Mouse (Mus musculus): Measurements from ENCODE around the gene Syngr1.

Gene Syngr1

GRCm38 (mm10) chr15:80094201-80094600 is 3.1 kb downstream of the Syngr1 start:
- TF ChIP-seq GATA4 (IDR thresholded peaks at IDR 0.05; ENCODE audit: insufficient replicate concordance, low read length): no peak

GRCm38 (mm10) chr15:80095596-80095995 is 4.5 kb downstream of the Syngr1 start:
- no peak for TF ChIP-seq GATA4 (IDR thresholded peaks at IDR 0.05; ENCODE audit: insufficient replicate concordance, low read length)

GRCm38 (mm10) chr15:80096406-80096805 is 5.3 kb downstream of the Syngr1 start:
- no peak for TF ChIP-seq GATA4 (IDR thresholded peaks at IDR 0.05; ENCODE audit: insufficient replicate concordance, low read length)

- no peak for TF ChIP-seq GATA4 (IDR thresholded peaks at IDR 0.05; ENCODE audit: insufficient replicate concordance, low read length)
Observed at GRCm38 (mm10) chr15:80096946-80097881, 6.1 kb downstream of the Syngr1 start.

- TF ChIP-seq GATA4 (IDR thresholded peaks at IDR 0.05; ENCODE audit: insufficient replicate concordance, low read length): no peak
Observed at GRCm38 (mm10) chr15:80097999-80098461, 6.9 kb downstream of the Syngr1 start.

- no peak for TF ChIP-seq GATA4 (IDR thresholded peaks at IDR 0.05; ENCODE audit: insufficient replicate concordance, low read length)
Observed at GRCm38 (mm10) chr15:80098809-80099208, 7.7 kb downstream of the Syngr1 start.

GRCm38 (mm10) chr15:80099477-80099876 is 8.3 kb downstream of the Syngr1 start:
- TF ChIP-seq GATA4 (IDR thresholded peaks at IDR 0.05; ENCODE audit: insufficient replicate concordance, low read length): no peak

- TF ChIP-seq GATA4 (IDR thresholded peaks at IDR 0.05; ENCODE audit: insufficient replicate concordance, low read length): no peak
Observed at GRCm38 (mm10) chr15:80100196-80100595, 9.1 kb downstream of the Syngr1 start.

- TF ChIP-seq GATA4 (IDR thresholded peaks at IDR 0.05; ENCODE audit: insufficient replicate concordance, low read length): no peak
Observed at GRCm38 (mm10) chr15:80100871-80101270, 9.7 kb downstream of the Syngr1 start.

GRCm38 (mm10) chr15:80101503-80101902 is 10.4 kb downstream of the Syngr1 start:
- no peak for TF ChIP-seq GATA4 (IDR thresholded peaks at IDR 0.05; ENCODE audit: insufficient replicate concordance, low read length)

GRCm38 (mm10) chr15:80102495-80102894 is 11.4 kb downstream of the Syngr1 start:
- no peak for TF ChIP-seq GATA4 (IDR thresholded peaks at IDR 0.05; ENCODE audit: insufficient replicate concordance, low read length)

GRCm38 (mm10) chr15:80105490-80106410 is 14.6 kb downstream of the Syngr1 start:
- TF ChIP-seq GATA4 (IDR thresholded peaks at IDR 0.05; ENCODE audit: insufficient replicate concordance, low read length): no peak

GRCm38 (mm10) chr15:80107143-80107542 is 16.0 kb downstream of the Syngr1 start:
- TF ChIP-seq GATA4 (IDR thresholded peaks at IDR 0.05; ENCODE audit: insufficient replicate concordance, low read length): no peak

- no peak for TF ChIP-seq GATA4 (IDR thresholded peaks at IDR 0.05; ENCODE audit: insufficient replicate concordance, low read length)
Observed at GRCm38 (mm10) chr15:80107575-80107974, 16.4 kb downstream of the Syngr1 start.

- no peak for TF ChIP-seq GATA4 (IDR thresholded peaks at IDR 0.05; ENCODE audit: insufficient replicate concordance, low read length)
Observed at GRCm38 (mm10) chr15:80111436-80111835, 20.3 kb downstream of the Syngr1 start.
